Mouse (Mus musculus): ENCODE measurements at regions not wholly inside any gene's neighbourhood (a gene's known extent, or its start where the extent isn't known, plus 50 kb on each side); places are given as distances from the start of the nearest gene placed in this dataset.

DNA sequence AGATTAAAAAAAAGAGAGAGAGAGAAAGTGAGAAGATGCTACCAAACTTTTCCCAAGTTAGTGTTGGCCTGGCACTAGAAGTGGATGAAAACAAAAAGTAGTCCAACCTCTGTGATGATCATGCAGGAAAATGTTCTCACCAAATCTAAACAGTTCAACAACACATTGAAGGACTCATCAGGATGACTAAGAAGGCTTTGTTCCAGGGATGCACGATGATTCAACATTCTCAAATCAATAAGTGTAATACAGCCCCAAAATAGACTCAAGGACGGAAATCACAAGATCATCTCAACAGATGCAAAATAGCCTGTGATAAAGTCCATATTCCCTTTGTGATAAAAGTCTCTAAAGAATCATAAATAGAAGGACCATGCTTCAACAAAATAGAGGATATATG lies 106.3 kb downstream of the Cysltr2 start:
- TF ChIP-seq EP300 (IDR thresholded peaks at IDR 0.05; ENCODE audit: insufficient read depth, low read depth, low read length) (no peak), CTCF (IDR thresholded peaks at IDR 0.05) (no peak), POLR2A (IDR thresholded peaks at IDR 0.05; ENCODE audit: insufficient read depth, low read depth, low read length) (no peak)

Data from heart, adult 2 months (tissue).